Mouse (Mus musculus) ZHBTc4 (cell line): ENCODE data around the gene Rgl3.
A peak's percentile ranks its signal among the peaks of the same experiment; 100 is the strongest.

Experiments
- DNase-seq: peaks from one replicate; pipeline ENCODE4 v3.0.0-alpha.2; 2011; ENCODE audit warnings: low read depth, low spot score

Gene Rgl3

DNA sequence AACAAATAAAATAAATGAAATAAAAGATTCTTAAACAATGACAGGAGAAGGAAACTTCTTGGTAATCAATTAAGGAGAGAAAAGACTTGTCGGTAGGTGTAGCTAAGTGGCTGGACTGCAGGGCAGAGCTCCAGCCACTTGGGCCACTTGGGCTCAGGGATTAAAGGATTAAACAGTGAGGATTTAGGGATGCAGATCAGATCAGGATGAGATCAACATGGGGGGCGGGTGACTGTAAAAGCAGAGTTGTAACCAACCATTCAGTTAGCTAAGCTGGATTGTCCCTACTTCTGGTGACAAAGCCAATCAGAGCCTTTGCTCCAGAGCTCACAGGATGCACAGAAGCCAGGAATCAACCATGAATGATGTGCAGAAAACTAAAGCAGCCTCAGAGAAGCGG, 5.3 kb downstream of the Rgl3 start:
- DNase-seq, result no peak

DNA sequence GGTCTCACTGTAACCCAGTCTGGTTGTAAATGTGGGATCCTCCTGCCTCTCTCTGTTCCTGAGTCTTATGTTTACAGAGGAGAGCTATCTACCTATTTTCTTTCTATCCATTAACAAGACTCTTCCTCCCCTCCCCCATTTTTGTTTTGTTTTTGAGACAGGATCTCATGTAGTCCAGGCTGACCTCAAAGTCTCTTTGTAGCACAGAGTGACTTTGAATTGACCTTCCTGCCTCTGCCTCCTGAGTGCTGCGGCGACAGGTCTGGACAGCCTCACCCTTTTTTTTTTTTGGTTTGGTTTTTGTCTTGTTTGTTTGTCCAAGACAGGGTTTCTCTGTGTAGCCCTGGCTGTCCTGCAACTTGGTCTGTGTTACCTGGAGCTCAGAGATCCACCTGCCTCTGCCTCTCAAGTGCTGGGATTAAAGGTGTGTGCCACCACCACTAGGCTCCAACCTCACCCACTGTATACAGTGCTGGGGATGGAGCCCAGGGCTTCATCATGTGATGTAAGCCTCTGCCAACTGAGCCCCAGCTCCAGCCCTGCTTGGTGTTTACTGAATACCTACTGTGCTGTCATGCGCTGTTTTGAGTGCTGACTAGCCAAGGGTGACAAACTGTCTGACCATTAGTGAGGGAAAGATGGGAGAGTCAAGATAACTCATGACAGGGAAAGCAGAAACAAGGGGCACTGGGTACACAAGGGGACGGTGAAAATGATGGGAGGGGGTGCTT, 10.7 kb downstream of the Rgl3 start:
- peak; percentile 58 for DNase-seq

DNA sequence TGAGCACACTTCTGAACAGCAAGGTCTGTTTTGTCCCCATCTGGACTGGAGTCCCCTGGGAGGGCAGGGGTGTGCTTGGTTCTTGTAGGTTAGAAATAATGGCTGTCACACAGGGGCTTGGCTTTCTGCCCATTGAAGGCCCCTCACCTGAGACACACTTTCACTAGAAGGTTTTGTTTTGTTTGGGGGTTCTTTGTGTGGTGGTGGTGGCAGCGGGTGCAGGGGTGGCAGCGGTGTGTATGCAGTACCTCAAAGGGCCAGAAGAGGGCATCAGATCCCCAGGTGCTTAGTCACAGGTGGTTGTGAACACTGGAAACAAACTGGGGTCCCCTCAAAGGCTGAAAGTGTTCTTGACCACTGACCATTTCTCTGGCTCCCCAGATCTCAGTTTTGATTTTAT, 11.3 kb downstream of the Rgl3 start:
- peak; percentile 57 for DNase-seq

DNA sequence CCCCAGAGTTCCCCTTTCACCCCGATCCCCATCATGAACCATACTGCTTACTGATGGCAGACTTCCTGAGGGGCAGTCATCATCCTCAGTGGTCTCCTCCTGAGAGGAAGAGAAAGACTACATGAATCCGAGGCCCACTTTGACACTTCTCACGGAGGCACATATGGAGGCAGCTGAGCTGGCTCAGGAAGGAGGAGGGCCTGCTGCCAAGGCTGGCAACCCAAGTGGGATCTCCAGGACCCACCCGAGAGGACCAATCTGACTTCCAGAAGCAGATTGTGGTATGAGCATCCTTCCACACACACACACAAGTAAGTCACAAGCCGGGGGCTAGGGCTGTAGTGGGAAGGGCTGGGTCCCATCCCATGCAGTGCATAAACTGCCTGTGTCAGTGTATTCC, 11.9 kb downstream of the Rgl3 start:
- DNase-seq, result no peak

GRCm38 (mm10) chr9:21976626-21977175, 12.5 kb downstream of the Rgl3 start:
- no peak for DNase-seq

GRCm38 (mm10) chr9:21969304-21969703, 19.9 kb downstream of the Rgl3 start:
- no peak for DNase-seq

DNA sequence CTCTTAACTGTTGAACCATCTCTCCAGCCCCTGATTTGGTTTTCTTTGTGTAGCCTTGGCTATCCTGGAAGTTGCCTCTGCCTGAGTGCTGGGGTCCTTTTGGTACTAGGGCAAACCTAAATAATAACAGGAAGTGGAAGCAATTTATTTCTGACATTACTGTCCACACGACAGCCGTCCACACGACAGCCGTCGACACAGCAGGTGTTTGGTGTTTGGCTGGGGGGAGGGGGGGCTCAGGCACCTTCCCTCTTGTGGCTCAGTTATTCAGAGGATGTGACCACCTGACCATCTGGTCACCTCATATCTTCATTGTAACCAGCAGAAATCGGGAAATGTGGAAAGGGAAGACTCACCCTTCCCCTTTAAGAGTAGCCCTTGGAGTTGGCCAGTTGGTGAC, 20.4 kb downstream of the Rgl3 start:
- no peak for DNase-seq

- no peak for DNase-seq
Measured at GRCm38 (mm10) chr9:21963417-21963816, 25.8 kb downstream of the Rgl3 start, which contains the start of gene Epor. Gene Epor, minus strand, starts transcription at chr9:21963506.

DNA sequence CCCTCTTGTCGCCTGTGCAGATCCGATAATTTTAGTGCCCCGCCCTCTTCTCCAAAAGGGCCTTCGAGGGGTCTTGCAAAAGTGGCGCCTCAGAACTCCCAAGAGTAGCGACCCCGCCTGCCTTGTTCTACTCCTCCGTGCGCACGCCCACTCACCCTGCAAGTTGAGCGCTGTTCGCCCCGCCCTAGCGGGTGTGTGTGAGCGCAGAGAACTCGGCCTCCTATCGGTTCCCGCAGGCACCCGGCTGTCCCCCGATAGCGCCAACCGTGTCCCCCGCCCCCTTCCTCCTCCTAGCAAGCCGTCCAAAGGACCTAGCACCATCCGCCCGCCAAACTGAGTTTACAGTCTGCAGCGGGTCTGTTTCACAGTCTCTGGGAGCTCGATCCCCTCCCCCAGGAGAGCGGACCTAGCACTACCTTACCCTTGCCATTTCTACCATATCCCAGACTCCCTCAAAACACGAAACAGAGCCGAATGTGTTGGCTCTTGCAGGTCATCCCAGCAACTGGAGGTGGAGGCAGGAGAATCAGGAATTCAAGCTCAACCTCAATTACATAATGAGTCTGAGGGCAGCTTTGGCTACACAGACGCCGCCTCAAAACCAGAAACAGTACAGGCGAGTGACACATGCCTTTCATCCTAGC, 26.7 kb downstream of the Rgl3 start:
- DNase-seq, result peak; percentile 81

DNA sequence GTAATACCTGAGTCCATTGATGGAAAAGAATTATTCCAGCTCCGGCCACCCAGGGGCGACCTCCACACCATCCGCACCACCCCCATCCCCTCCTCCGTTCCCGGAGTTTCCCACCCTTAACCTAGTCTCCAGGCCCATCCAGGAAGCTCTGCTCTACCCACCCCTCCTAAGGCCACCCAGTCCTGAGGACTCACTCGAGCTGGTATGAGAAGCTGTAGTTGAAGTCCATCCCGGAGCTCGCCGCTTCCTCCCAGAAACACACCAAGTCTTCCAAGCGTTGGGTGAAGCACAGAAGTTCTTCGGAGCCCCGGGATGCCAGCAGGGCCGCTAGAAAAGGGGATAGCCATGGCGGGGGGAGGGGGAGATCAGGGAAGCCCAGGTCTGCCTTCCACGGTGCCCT, 27.2 kb downstream of the Rgl3 start:
- DNase-seq, result no peak

- DNase-seq, result no peak
Measured at GRCm38 (mm10) chr9:21961366-21961980, 27.8 kb downstream of the Rgl3 start.

GRCm38 (mm10) chr9:21960558-21961208, 28.6 kb downstream of the Rgl3 start:
- DNase-seq, result no peak

DNA sequence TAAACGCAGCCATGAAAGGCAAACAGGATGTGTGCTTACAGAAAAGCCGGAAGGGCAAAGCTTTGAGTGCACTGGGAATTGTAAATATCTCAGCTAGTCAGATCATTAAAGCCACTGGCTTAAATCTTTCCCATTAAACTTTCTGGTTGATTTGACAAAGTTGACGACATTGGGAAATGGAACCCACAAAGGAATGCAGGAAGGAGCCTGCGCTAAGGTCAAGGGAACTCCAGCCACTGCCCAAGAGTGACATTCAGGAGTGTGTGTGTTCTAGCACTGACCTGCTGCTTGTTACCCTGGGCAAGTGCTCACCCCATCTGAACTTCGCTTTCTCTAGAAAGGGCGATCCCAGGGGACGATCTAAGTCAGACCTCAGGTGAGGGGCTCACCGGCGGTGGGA, 29.1 kb downstream of the Rgl3 start:
- no peak for DNase-seq

GRCm38 (mm10) chr9:21959244-21959643, 30.0 kb downstream of the Rgl3 start:
- no peak for DNase-seq

DNA sequence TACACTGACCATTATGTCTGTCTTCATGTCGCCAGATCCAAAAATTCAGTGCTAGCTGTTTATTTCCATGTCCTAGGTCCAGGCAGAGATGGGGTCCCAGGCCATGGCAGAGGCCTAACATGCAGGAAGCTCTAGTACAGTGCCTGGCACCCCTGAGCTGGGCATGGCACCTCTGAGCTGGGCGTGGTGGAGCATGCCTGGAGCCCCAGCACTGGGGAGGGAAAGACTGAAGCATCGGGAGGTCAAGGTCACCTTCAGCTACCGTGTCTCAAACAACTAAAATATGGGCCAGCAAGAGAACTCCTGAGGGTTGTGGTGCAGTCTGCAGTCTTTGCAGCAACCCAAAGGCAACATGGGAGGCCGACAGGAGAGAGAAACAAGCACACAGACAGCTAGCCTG, 30.9 kb downstream of the Rgl3 start:
- DNase-seq, result no peak

- DNase-seq, result peak; percentile 98
Measured at GRCm38 (mm10) chr9:21955570-21956281, 33.5 kb downstream of the Rgl3 start, which contains the start of gene Swsap1. Gene Swsap1, plus strand, starts transcription at chr9:21955755.

- no peak for DNase-seq
Measured at GRCm38 (mm10) chr9:21955225-21955569, 34.0 kb downstream of the Rgl3 start.

DNA sequence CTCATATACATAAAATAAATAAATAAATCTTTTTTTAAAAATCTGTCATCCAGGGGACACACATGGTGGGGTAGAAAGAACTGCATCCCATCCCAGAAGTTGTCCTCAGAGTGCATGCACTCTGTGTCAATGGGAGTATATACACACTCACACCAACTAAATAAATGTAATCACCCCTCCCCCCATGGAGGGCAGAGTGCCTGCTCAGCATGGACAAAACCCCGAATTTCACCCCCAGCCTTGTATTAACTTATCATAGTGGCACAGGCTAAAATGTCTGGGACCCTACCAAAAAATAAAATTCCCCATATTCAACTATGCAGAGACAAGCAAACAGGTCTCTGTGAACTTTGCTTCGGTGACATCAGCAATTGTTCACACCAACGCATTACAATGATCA, 34.6 kb downstream of the Rgl3 start:
- no peak for DNase-seq

DNA sequence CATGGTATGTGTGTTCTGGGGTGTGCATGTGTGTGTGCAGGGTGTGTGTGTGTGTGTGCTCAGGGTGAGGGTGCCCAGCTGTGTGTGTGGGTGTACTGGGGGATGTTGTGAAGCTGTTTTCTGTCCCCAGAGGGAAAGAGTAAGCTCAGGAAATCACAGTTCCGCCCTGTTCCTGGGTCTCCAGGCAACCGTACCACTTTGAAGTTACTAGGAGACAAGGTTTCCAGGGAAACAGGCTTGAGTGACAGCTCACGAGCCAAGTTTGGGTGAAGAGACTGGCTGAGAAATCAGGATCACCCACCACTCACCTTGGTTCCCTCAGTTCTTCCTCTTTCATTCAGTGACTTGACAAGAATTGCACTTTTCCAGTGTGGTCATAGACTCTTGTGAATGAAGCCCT, 35.6 kb downstream of the Rgl3 start:
- no peak for DNase-seq

GRCm38 (mm10) chr9:21951977-21952376, 37.3 kb downstream of the Rgl3 start:
- peak; percentile 63 for DNase-seq

DNA sequence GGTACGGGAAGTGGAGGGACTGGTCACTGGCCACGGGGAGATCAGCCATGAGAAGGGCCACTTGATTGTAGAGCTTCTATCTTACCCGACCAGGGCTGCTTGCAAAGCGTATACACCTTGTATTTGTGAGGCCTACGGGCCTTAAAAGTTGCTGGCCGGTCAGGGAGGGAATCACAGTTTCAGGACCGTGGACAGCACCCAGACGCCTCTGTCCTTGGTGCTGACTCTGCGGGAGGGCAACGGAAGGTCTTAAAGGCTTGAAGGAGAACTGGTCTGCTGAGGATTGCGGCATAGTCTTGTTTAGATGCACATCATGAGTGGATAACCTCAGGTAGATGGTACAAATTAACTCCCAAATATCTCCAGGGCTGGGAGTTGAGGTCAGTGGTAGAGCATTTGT, 38.9 kb downstream of the Rgl3 start:
- DNase-seq, result peak; percentile 73

DNA sequence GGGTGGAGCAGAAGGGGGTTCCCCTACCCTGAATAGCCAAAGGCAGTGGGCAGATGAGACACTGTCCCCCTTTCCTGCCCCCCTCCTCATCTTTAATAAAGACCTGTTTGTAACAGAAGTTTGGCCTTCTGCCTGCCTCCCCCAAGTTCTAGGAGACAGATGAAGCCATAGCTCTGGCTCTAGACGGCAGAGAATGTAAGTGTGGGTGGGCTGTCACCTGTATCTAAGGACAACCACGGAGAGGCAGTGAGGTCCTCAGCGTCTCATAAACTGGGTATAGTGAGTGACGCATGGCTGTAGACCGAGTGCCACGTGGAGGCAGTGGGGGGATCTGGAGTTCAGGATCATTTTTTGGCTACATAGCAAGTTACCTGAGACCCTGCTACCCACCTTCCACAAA, 40.5 kb downstream of the Rgl3 start:
- no peak for DNase-seq
